Mouse (Mus musculus) spleen, postnatal 36 days (tissue): ENCODE measurements around the gene Taf1d.
"Not testable (repeated sequence)": the region's sequence is repeated elsewhere in the genome, so short reads cannot be mapped to it uniquely, and the experiment has no call there.

Experiments used
- DNase-seq, 2 experiments: peaks; one replicate each; pipeline ENCODE4 v3.0.0; 2022; ENCODE audit warnings: low spot score in 2 of 2, mixed read lengths in 1 of 2

Gene Taf1d

DNA sequence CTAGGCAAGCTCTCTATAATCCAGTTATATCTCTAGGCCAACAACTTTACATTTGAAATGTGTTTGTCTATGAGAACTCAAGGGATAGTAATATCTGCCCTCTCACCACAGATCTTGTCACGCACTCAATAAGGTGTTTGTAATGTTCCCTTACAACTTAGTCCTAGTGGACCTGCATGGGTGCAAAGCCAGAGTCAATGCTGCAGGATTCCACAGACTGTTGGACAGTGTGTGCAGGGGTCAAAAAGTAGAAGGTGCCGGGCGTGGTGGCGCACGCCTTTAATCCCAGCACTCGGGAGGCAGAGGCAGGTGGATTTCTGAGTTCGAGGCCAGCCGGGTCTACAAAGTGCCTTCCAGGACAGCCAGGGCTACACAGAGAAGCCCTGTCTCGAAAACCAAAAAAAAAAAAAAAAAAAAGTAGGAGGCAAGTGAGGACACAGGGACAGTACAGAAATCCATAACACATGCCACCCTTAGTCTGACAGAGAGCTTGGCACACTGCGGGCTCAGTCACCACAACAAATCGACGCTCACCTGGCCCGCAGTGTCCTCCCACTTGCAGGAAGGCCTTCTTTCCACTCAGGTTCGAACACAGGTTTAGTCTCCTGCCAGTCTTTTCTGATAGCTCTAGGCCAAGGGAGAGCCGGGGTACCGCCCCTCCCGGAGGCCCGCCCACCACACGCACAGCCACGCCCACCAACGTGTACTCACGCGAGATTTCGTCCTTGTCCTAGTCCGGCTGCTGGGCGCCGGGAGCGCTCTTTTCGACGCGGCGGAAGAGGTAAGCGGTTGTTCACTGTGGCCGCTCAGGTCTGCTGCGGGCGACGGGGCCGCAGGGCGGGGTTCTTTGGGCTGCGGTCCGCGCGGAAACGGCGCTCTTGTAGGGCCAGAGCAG is at the start of gene Taf1d:
Taf1d (plus strand) TSS at position 712 of the 895 bp plus-strand sequence.
- peak; percentile 96 for DNase-seq

DNA sequence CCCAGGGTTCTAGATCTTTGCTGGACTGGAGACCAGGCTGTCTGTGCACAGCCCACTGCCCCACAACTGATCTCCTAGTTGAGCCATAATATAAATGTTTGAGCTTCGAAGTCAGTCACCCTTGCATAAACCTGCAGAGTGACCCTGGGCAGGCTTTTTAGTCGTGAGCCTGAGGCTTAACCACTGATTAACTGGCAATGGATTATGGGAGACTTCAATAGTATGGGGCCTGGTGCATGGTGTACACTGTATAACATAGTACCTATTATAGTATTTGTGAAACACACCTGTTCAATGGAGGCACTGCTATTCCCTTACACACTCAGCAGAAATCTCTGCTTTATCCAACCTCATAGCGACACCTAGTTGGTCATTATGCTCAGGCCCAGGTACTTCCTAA is 49.8 kb upstream of the Taf1d start:
- no peak for DNase-seq

DNA sequence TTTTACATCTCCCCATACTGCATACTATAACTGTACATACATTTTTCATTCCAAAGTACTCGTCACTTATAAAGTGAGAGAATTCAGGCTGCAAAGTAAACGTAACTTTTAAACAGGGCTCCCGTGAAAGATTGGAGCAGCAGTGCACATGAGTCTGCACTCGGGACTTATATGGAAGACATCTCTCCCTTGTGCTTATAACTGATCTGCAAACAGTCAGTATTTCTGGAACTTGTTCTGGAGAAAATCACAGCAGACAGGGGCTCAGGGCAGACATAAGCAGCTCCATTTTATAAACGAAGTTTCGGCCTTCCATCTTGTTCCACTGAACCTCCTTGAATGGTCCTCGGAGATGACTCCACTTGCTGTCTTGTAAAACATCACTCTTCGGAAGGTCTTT is 44.0 kb upstream of the Taf1d start:
- no peak for DNase-seq

DNA sequence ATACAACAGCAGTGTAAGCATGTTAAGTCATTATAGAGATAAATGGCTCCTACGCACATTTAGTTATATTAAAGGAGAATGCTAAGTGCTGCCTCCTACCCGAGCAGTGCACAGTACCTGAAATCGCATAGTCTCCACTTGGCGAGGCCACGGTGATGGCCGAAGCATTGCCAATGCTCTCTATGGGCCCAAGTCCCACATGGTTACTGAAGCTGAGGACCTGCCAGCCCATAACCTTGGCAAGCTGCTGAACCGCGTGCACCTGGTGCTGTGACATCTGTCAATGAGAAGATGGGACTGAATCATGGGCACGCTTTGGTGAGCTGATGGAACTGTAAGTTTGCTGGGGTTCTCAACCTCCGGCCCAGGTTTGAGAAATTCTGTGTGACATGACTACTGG is 42.5 kb upstream of the Taf1d start:
- DNase-seq = no peak

DNA sequence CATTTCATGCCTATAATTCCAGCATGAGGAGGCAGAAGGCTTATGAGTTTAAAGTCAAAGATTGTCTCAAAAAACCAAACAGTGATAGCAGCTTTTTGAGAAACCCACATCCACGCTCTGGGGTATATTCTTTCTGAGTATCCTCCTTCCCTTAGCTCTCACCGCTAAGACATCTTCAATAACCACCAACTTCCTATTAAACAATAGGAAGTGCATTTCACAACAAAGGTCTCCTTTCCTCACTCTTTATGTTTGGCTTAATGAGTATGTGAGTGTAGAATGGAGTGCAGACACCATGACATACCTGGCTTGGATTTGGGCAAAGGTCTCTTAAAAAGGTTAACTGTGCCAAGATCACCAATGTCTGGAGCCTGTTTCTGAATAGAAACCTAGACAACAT is 32.0 kb upstream of the Taf1d start:
- no peak for DNase-seq

DNA sequence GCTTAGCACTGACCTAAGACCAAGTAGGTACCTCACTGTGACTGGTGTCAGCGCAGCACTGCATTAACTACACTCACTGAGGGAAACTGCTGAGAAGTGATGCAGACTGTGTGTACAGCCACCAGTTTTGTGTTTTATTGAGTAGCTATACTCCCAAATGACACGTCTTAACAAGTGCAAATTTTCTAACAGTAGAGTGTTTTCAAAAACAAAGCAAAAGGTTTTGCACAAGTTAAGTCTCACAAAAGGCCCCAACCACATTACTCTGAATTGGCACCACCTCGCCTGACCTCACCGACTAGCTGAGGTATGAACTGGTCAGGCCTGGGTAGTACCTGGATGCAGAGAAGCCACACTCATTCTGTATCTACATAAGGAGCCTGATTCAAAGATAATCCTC is 29.2 kb upstream of the Taf1d start:
- DNase-seq = no peak

DNA sequence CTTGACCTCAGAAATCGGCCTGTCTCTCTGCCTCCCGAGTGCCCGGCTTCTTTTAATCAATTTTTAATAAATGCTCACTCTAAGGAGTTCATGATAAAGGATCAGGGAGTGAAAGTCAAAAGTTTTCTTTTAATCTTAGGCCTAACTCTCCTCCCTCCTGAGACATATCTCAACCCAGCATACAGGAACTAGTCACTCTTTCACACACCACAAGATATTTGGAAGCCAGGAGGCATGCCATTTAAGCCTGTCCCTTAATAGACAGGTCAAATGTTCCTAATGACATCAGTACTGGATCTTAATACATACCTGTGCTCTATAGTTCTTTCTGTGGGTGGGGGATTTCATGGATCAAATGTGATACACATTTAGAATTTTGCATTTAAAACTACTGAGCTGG is 27.7 kb upstream of the Taf1d start:
- no peak for DNase-seq

DNA sequence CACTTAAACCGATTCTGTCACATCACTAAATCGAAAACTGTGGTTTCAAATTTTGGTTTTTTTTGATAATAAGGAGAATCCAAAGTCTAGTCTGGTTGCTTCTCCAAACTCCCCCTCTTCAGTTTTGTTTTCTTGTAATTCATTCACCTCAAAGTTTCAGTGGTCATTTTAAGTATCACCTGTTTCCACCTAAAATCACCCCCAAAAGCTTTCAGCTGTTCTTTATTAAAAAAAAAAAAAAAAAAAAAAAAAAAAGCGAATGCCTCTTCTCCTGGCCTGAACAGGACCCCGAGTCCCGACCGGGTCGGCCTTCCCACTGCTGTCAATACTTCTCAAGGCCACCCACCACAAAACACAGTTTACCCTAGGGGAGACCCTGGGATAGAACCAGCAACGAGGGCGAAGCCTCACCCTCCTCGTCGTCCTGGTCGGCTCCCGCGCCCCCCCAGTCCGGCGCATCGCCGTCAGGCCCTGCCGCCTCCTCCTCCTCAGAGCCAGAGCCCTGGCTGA is 26.8 kb upstream of the Taf1d start:
- no peak for DNase-seq

DNA sequence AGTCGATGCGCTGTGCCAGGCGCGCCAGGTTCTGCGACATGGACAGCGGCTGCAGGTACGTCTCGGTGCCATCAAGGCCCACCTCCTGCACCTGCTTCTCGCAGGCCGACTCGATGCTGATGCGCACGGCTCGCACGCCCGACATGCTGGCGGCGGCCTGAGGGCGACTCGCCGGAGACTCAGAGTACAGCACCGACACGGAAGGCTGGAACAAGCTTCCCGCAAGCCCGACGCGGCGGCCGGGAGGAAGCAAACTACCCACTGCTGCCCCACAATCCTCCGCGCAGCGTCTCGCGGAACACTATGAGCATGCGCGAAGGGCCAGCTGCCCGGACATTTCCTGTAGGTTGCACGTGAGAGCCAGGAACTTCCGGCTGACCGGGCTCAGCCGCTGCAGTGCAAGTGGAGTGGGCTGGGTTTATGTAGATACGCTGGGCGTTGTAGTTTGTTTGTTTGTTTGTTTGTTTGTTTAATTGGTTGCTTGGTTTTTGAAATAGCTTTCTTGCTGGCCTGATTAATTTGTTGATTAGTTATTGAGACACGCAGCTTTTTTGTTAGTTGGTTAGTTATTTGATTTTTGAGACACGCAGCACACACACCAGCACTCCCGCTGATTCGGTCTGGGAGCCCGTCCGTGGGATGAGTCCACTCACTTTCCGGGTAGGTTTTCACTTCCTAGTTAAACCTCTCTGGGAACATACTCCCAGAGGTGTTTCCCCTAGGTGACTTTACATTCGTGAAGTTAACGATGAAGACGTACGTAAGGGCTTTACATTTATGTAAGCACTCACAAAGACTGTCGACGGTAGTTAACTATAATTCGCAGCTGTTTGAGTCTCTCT is 26.1 kb upstream of the Taf1d start, which contains the start of gene Med17:
Med17 (minus strand) TSS at position 283 of the 842 bp plus-strand sequence.
- DNase-seq = peak; percentile 92

DNA sequence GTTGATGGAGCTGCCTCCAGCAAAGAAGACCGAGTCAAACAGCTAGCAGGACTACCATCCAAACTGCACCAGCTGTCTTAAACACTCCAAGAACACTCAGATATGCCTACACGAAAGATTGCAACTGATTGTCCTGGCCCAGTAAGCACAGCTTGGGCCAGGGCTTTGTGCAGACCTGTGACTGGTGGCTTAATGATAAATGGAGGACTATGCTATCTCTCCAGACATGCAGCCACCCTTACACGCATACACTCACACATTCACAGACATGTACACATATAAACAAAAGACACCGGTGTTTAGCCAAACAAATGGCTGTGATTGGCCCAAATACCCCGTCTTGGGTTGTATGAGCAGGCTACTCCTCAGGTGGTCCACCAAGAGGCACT is 25.5 kb upstream of the Taf1d start:
- peak in 1 of 2 experiments; percentile 8 for DNase-seq

DNA sequence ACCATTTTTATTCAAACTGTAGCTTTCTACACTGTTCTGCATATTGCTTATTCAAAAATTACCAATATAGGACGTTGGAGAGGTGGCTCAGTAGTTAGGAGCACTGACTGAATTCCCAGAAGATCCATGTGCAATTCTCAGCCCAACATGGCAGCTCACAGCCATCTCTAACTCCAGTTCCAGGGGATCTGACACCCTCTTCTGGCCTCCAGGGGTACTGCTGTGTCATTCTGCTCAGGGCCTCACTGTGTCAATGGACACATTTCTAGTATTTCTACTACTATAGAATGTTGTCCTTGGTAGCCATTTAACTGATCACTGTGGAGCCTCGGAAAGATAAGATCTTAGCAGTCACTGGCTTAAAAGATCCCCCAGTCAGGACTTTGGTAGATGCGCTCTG is 20.6 kb upstream of the Taf1d start:
- DNase-seq = no peak

DNA sequence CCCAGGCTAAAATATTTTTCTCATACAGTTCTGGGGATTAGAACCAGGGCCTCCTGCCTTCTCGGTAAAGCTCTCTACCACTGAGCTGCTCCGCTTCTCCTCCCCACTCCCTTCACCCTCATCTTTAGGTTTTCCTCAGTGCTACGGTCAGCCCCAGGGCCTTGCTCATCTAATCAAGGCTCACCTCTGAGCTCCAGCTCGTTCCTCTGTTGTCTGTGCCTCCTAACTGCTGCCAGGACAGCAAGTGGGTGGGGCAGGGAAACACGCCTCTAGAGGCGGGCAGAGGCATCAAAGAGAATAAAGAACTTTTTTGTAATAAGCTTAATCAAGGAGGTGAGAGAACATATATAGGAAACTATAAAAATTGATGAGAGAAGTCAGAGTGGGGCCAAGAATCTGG is 18.2 kb upstream of the Taf1d start:
- no peak for DNase-seq

DNA sequence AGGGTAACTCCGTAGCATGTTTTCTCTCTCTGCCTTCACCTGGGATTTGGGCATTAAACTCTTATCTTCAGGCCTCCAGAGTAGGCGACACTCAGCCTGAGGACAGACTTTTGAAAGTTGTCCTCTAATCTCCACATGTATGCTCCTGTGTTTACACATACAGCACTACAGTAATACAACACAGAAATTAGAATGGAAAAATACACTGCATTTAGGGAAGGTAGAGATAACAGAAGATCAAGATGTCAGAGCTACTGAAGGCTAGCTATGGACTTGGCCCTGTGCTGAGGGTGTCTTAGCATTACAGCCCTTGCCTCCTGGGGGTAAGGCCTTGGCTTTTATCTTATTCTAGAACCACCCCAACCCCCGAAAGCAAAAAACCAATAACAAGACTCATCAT is 17.6 kb upstream of the Taf1d start:
- no peak for DNase-seq

DNA sequence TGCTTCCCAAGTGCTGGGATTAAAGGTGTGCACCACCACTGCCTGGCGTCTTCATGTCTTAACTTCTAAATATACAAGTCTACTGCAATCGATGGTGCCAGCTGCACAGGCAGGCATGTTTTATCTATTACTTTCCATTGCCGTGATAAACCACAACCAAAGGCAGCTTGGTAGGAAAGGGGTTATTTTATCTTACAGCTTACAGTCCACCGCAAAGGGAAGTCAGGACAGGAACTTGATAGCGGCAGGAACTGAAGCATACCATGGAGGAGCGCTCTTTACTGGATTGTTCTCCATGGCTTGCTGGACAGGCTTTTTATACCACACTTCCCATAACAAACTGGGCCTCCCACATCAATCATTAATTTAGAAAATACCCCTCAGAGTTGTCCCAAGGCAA is 16.8 kb upstream of the Taf1d start:
- DNase-seq = no peak

DNA sequence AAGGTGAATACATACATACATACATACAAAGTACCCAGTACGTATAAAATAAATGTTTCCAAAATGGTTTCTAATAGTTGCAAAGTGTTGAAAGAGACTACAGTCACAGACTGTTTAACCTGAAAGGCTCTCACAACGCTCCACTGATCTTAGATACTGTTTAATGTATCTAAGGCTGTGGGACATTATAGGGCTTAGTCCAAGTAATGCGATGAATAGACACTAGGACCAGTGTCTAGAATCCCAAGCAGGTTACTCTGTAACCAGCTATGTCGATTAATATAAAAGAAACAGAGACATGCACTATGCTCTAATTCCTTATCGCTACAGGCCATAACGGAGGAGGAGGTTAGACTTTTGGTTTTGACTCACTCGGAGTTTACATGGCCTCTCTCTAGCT is 8.9 kb upstream of the Taf1d start:
- DNase-seq = no peak

DNA sequence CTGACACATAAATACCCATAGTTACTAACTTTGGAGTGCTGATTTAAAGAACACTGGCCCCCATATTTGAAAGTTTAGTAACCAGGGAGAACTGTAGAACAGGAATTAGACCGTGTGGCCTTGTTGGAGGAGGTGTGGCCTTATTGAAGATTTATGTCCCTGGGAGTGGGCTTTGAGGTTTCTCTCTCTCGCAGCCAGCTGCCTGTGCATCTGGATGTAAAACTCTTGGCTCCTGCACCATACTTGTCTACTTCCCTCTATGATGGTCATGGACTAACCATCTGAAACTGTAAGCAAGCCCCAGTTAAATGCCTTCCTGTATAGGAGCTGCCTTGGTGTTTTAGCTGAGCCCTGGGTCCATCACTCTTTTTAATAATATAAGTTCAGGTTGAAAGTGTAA is 7.6 kb upstream of the Taf1d start:
- no peak for DNase-seq

DNA sequence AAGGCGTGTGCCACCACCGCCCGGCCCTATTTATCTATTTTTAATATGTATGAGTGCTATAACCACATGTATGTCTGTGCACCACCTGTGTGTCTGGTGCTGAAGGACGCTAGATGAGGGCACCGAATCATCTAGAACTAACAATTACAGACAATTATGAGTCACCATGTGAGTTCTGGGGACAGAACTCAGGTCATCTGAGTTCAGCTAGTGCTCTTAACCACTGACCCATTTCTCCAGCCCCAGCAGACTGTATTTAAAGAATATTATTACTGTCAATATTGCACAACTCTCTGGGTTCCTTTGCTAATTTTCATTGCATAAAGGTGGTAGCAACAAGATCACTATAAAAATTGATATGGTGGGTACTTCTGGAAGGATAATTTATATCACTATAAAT is 6.0 kb upstream of the Taf1d start:
- no peak for DNase-seq

DNA sequence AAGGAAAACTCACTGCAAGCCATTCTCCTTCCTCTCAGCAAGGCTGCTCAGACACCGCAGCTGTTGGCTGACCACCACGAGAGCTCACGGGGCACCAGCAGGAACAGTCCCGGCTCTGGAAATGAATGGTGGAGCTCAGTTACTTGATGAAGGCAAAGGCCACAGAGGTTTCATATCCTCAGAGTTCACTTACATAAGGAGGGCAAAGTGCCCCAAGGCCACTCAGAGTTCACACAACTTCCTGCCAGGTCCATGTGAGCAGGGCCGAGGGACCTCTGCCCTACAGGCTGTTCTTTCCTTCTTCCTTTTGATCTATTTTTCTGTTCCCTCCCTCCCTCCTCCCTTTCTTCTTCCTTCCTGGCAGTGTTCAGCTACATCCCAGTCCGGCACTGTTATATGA is 4.6 kb upstream of the Taf1d start:
- peak in 1 of 2 experiments; percentile 22 for DNase-seq

DNA sequence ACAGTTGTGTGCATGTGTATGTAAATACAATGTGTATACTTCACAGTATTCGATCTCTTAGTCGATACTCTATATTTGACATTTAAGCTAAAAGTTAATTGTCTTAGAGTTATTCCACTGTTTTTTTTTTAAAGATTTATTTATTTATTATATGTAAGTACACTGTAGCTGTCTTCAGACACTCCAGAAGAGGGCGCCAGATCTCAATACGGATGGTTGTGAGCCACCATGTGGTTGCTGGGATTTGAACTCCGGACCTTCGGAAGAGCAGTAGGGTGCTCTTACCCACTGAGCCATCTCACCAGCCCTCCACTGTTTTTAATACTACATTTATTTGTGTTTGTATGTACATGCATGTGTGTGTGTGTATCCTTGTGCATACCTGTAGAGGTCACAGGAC is 4.0 kb upstream of the Taf1d start:
- DNase-seq = not testable (repeated sequence)

DNA sequence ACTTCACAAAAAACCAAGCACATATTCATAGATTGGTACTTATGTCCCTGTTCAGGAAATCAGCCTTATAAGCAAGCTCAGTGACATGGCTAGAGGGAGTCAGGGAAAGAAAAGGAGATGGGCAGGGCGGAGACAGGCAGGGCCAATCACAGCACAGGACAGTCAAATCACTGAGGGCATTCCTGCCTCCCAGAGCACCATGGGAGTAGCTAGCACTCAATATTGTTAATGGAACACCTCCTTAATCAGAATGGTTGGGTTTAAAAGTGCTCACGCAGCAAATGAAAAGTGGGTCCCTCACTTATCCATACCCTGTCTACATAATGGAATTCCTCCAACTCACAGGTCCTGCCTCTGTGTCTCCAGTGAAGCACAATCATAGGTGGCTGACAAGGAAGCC is 3.1 kb upstream of the Taf1d start:
- DNase-seq = no peak

DNA sequence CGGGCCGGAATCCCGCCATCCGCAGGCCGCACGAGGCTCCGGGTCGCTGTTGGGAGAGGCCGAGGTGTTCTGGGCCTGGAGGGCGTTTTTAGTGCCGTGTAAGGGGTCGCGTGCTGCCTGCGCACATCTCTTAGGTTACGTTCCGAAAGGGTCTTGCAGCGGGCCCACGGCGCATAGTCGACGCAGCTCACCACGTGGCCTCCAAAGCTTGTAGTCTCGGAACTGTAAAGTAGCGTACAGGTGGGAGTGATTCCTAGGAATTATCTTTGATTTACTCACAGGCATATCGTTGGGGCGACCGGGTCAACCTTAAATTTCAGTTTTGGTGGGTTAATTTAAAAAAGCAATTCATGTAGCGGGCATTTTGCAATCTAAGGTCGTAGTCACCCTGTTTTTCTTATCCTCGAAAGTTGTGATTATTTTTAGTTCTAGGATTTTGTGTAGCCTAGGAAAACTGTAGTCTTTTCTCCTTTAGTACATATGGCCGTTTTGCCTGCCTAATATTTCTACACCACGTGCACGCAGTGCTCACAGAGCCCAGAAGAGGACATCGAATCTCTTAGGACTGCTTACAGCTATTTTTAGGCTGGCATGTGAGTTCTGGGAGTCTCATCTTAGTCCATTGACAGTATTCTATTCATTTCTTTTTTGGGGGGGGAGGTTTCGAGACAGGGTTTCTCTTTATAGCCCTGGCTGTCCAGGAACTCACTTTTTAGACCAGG is 545 bp downstream of the Taf1d start, which contains the start of gene 4931406C07Rik:
4931406C07Rik (minus strand) TSS at position 51 of the 722 bp plus-strand sequence.
- no peak for DNase-seq

DNA sequence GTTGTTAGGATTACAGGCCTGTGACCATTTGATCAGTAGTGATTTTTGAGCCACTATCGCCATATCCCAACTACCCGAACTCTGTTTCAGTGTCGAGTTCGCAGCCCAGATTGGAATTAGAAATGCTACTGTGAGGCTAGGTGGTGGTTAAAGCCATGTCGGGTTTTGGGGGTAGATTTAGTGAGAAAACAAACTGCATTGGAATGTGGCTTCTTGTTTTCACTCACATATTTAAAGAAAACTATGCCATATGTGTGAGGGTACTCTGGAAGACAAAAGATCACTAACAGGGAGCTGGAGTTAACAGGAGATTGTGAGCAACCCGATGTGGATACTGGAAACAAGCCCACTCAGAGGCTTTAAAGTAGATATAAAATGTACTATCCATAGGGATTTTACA is 1.2 kb downstream of the Taf1d start:
- no peak for DNase-seq
